Mouse (Mus musculus): ENCODE measurements around the gene Trpc7. TPM values are rescaled to one million over a fixed set of nuclear protein-coding genes. Genes with fewer than 3 reads are reported as not detected.

Trpc7 gene
- total RNA-seq, 2 experiments from 2014 or later: 0.13 to 0.26 TPM

GRCm38 (mm10) chr13:56749377-56749776 lies 146.4 kb downstream of the Trpc7 start:
- no peak for DNase-seq (ENCODE audit: low spot score in 2 of 2)

- no peak for DNase-seq (ENCODE audit: low spot score in 2 of 2)
These were observed 148.2 kb downstream of the Trpc7 start for GRCm38 (mm10) chr13:56747554-56747953.

- no peak for DNase-seq (ENCODE audit: low spot score in 2 of 2)
These were observed 148.9 kb downstream of the Trpc7 start for GRCm38 (mm10) chr13:56746739-56747532.

GRCm38 (mm10) chr13:56742325-56742901 lies 153.4 kb downstream of the Trpc7 start:
- no peak for DNase-seq (ENCODE audit: low spot score in 2 of 2)

DNA sequence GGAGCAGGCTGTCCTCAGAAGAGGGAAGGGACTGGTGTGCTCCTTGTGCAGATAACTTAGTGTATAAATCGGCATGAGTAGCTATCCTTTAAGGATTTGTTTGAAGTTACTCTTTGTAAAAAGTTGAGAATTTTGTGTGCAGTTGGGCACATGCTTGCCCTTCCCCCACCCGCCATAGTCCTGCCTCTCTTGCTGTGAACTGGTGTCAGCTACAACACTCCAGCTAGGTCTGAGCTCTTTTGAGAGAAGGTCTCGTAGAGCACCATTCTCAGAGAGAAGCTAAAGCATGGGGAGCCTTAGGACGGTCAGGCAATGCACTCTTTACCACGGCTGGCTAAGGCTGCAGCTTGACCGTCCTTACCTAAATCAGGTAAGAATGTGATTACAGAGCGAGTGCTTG lies 154.1 kb downstream of the Trpc7 start:
- DNase-seq (ENCODE audit: low spot score in 2 of 2): no peak

DNA sequence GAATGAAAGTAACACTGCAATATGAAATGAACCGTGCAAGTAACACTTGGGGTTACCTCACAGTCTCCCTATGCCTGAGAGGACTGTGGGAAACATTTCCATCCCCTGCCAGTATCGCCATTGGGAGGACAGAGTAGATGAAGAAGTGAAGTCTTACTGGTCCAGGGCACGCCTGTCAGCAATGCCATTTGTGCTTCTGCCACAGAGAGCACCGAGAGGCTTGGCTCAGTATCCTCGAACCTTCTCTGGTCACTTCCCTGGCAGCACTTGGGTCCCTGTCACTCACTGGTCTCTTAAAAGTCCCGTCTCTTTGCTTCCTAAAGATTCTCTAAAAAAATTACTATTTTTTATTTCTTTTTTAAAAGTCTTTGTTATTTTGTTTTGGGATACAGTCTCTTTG lies 155.3 kb downstream of the Trpc7 start:
- no peak for DNase-seq (ENCODE audit: low spot score in 2 of 2)

- DNase-seq (ENCODE audit: low spot score in 2 of 2): no peak
These were observed 156.2 kb downstream of the Trpc7 start for GRCm38 (mm10) chr13:56739556-56739955.

GRCm38 (mm10) chr13:56735212-56735875 lies 160.4 kb downstream of the Trpc7 start:
- no peak for DNase-seq (ENCODE audit: low spot score in 2 of 2)

DNA sequence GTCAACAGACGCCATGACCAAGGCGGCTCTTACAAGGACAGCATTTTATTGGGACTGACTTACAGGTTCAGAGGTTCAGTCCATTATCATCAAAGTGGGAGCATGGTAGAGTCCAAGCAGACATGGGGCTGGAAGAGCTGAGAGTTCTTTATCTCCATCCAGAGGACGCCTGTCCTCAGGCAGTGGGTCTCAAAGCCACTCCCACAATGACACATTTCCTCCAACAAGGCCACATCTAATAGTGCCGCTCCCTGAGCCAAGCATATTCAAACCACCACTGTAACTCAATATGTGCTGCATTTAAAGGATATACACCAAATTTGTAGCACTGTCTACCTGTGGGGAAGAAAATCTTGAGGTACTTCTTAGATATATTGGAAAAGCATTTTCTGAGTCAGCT lies 161.2 kb downstream of the Trpc7 start:
- no peak for DNase-seq (ENCODE audit: low spot score in 2 of 2)

DNA sequence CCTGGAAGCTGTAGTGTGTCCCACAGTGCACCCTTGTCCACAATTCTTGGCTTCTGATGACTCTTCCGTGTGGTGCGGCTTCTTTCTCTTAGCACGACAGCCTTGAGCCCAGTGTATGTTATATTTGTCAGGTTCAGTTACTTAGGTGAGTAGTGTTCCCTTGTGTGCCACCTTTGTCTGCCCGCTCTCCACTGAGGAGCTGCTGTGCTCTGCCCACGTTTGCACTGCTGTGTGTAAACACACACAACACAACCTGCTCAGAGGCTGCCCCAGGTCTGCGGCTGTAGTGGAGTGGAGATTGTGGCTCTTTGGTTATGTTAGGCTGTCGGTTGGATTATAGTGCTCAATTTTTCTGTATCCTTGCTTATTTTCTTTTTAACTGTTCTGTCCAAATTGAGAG lies 166.7 kb downstream of the Trpc7 start:
- DNase-seq (ENCODE audit: low spot score in 2 of 2): no peak

- DNase-seq (ENCODE audit: low spot score in 2 of 2): no peak
These were observed 169.2 kb downstream of the Trpc7 start for GRCm38 (mm10) chr13:56726551-56726950.

Other genes with a start within 250 kb of the Trpc7 start
- 10 to 100 TPM; 40.4 to 51.7 TPM for gene Smad5, start 193.0 kb downstream of the Trpc7 start, total RNA-seq (2021)
- gene Gm45623, start 142.2 kb downstream of the Trpc7 start, total RNA-seq (2021): not detected